Mouse (Mus musculus) small intestine, adult 2 months (tissue): ENCODE data around the gene Apba2.

Source experiments
- CTCF ChIP-seq: fragments of 200-500 bp; IDR thresholded peaks from 2 replicates; pipeline ENCODE4 v1.5.1; 2012; ENCODE audit warnings: low read depth, mild to moderate bottlenecking, control low read depth, inconsistent platforms, low read length, moderate library complexity, mixed read lengths; ENCODE audit not compliant: insufficient replicate concordance, insufficient read length; ENCODE audit errors: extremely low read depth
- POLR2A ChIP-seq: fragments of 200-500 bp; IDR thresholded peaks from 2 replicates; pipeline ENCODE4 v1.6.1; 2012; ENCODE audit warnings: low read depth, mild to moderate bottlenecking, control low read depth, inconsistent platforms, low read length, moderate library complexity

DNA sequence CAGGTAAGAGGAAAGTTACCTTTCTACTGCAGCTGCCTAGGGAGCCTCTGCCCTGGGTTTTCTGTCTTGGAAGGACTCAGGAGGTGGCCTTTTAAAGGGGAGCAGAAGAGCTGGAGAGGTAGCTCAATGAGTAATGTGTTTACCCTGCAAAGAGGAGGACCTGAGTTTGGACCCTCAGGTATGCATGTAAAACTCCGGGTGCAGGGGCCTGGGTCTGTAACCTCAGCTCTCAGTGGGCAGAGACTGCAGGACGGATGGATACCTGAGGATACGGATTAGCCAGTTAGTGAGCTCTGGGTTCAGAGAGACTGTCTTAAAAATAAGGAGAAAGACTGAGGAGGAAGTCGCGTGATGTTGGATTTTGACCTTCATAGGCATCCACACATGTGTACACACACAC is 132.4 kb downstream of the Apba2 start:
- TF ChIP-seq POLR2A = no peak
- TF ChIP-seq CTCF = no peak
